Mouse (Mus musculus) G1E (cell line): ENCODE results near the gene Aadac. TPM values are rescaled to one million over a fixed set of nuclear protein-coding genes. Genes with fewer than 3 reads are reported as not detected.

Experiments
- ATAC-seq: 2 replicates; pipeline ENCODE4 v1.8.0; 2016; ENCODE audit warnings: mild to moderate bottlenecking; ENCODE audit not compliant: insufficient number of reproducible peaks, poor library complexity, low FRiP score, severe bottlenecking; ENCODE audit errors: extremely low read depth
- DNase-seq: peaks from one replicate; pipeline ENCODE4 v3.0.0; 2012; ENCODE audit warnings: low spot score
- H3K27me3 ChIP-seq: 2 replicates; pipeline ENCODE4 v1.6.1; 2012; ENCODE audit warnings: mild to moderate bottlenecking, low read length, inconsistent platforms; ENCODE audit not compliant: insufficient read depth
- H3K36me3 ChIP-seq: replicated peaks from 2 replicates; pipeline ENCODE3; 2012; ENCODE audit warnings: mild to moderate bottlenecking, inconsistent platforms
- H3K4me1 ChIP-seq: 2 replicates; pipeline ENCODE4 v1.6.1; 2012; ENCODE audit warnings: low read depth, low read length, inconsistent platforms, mixed read lengths; ENCODE audit not compliant: insufficient read depth
- H3K4me3 ChIP-seq: 2 replicates; pipeline ENCODE4 v1.5.1; 2012; ENCODE audit warnings: low read depth, mild to moderate bottlenecking, inconsistent platforms, low read length, moderate library complexity, mixed read lengths
- H3K9me3 ChIP-seq: replicated peaks from 2 replicates; pipeline ENCODE4 v1.6.1; 2012; ENCODE audit warnings: inconsistent platforms
- CTCF ChIP-seq: IDR thresholded peaks from 2 replicates; pipeline ENCODE4 v1.5.1; 2012; ENCODE audit warnings: low read depth, low read length, inconsistent platforms, mixed read lengths
- GATA1 ChIP-seq: IDR thresholded peaks from 2 replicates; pipeline ENCODE4 v1.6.1; 2012; ENCODE audit warnings: borderline replicate concordance, low read length, inconsistent platforms, mixed read lengths
- GATA2 ChIP-seq: IDR thresholded peaks from 2 replicates; pipeline ENCODE4 v1.6.1; 2012; ENCODE audit warnings: low read depth, low read length, inconsistent platforms, borderline replicate concordance
- POLR2AphosphoS5 ChIP-seq: IDR thresholded peaks from 2 replicates; pipeline ENCODE4 v1.6.1; 2012; ENCODE audit warnings: low read depth, low read length, inconsistent platforms; ENCODE audit not compliant: insufficient replicate concordance
- TAL1 ChIP-seq: conservative IDR thresholded peaks from 2 replicates; pipeline ENCODE4 v1.6.1; 2012; ENCODE audit warnings: low read depth, low read length, inconsistent platforms, mixed read lengths
- polyA plus RNA-seq: library from polyadenylated mRNA; stranded (reverse); fragments of >175 nt; gene quantifications from 2 replicates; pipeline ENCODE4 v1.2.3, GENCODE M21; 2012
- total RNA-seq, 2 experiments: library from RNA; stranded (forward) in 1 of 2; stranded (reverse) in 1 of 2; fragments of 200-1000 nt in 1 of 2; fragments of >200 nt in 1 of 2; fragmentation: Nextera tagmentation in 1 of 2; gene quantifications; 2 replicates each; pipeline ENCODE4 v1.2.3; 2014 to 2017

Aadac gene
- total and polyA plus RNA-seq, 3 experiments = not detected

DNA sequence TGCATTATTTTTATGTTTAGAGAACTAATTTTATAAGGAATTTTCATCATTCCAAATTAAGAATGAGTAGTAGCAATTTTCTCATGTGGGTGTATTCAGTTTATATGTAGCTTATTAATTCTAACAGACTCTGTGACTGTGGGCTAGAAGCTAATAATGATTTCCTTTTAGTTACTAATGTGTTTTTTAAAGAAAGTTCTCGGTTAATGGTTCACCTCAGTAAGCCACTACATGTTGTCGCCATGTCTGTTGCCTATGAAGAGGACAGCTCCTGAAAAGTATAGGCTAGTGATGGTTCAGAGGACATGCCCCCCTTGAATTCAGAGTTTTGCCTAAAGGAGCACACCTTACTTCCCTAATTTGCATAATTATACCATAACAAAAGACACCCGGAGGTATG, 57.2 kb downstream of the Aadac start:
- H3K9me3 ChIP-seq = no peaks in the 10 kb centered on the region
- H3K27me3 ChIP-seq = peaks cover 20% of the 10 kb centered on the region
- no peaks in the 10 kb centered on the region for H3K36me3 ChIP-seq
- no peak overlapping the region for H3K4me3 ChIP-seq
- DNase-seq (no peak), ATAC-seq (no peak)
- no peak for TF ChIP-seq POLR2AphosphoS5
- H3K4me1 ChIP-seq = no peaks in the 10 kb centered on the region

GRCm38 (mm10) chr3:60085729-60086128, 60.2 kb downstream of the Aadac start:
- ATAC-seq = no peak
- TF ChIP-seq GATA2 (no peak), TAL1 (no peak), CTCF (no peak), POLR2AphosphoS5 (no peak), GATA1 (no peak)
- Histone ChIP-seq H3K4me3 (no peak overlapping the region), H3K9me3 (no peaks in the 10 kb centered on the region), H3K36me3 (no peaks in the 10 kb centered on the region), H3K4me1 (no peaks in the 10 kb centered on the region), H3K27me3 (peaks cover 11% of the 10 kb centered on the region)
- DNase-seq = no peak

Other genes with a start within 250 kb of the Aadac start
- not detected in 2 replicates for gene Gm8298, start 164.7 kb upstream of the Aadac start, total RNA-seq (2014; fragmentation: Nextera tagmentation)
- gene Gm8298, start 164.7 kb upstream of the Aadac start, total RNA-seq (2017) = 0.11 TPM in 1 of 2 replicates, not detected in the other
- gene Gm8298, start 164.7 kb upstream of the Aadac start, polyA plus RNA-seq = not detected in 2 replicates
- not detected in 2 replicates for gene C130079G13Rik, start 100.5 kb upstream of the Aadac start, total RNA-seq (2014; fragmentation: Nextera tagmentation)
- not detected in 2 replicates for gene C130079G13Rik, start 100.5 kb upstream of the Aadac start, total RNA-seq (2017)
- gene C130079G13Rik, start 100.5 kb upstream of the Aadac start, polyA plus RNA-seq = not detected in 2 replicates
- gene Aadacl2, start 19.0 kb upstream of the Aadac start, total RNA-seq (2014; fragmentation: Nextera tagmentation) = not detected in 2 replicates
- not detected in 2 replicates for gene Aadacl2, start 19.0 kb upstream of the Aadac start, total RNA-seq (2017)
- gene Aadacl2, start 19.0 kb upstream of the Aadac start, polyA plus RNA-seq = not detected in 2 replicates
- not detected in 2 replicates for gene Sucnr1, start 56.2 kb downstream of the Aadac start, total RNA-seq (2014; fragmentation: Nextera tagmentation)
- gene Sucnr1, start 56.2 kb downstream of the Aadac start, total RNA-seq (2017) = not detected in 2 replicates
- gene Sucnr1, start 56.2 kb downstream of the Aadac start, polyA plus RNA-seq = not detected in 2 replicates